16 mouse cellular contexts compared by ENCODE assay signal in genomic region chr1:165667380-165667779, GRCm38 (mm10). TPM values are rescaled to one million over a fixed set of nuclear protein-coding genes. Genes with fewer than 3 reads are reported as not detected.
DNase-seq lines count a peak whose midpoint lies in the region; ATAC-seq and TF ChIP-seq lines count a peak whose summit lies in the region.
"Had no signal": no experiment of that assay in that cellular context is flagged by ENCODE, and none has a peak within 500 bp of the region (broad histone marks: within the 10 kb centered on the region; RNA-seq: fewer than 3 reads in every experiment).

No protein-coding gene starts in this region.

- TF ChIP-seq CTCF in E14TG2a.4 (conservative IDR thresholded peaks at IDR 0.05; ENCODE audit: low read length) = no peak

- peak; percentile 80 for DNase-seq in gastrocnemius, adult 18-20 months (ENCODE audit: low spot score)
- no peak for DNase-seq in gastrocnemius, postnatal 4 days (ENCODE audit: low spot score in 2 of 2)
- DNase-seq in gastrocnemius, postnatal 25 days = peak; percentile 83
- no peak for DNase-seq in midbrain, embryonic 14.5 days
- no peak for DNase-seq in adrenal gland, postnatal 10 days
- DNase-seq: cerebellum, adult 9-11 months; left cerebral cortex, postnatal 4 days; liver, postnatal 0 days; lung, postnatal 36 days; spleen, adult 18-20 months had no signal

- H3K27me3 ChIP-seq in E14TG2a.4 (ENCODE audit: insufficient read depth, low read length) = peaks cover 13% of the 10 kb centered on the region
- H3K27me3 ChIP-seq in heart, embryonic 15.5 days = no peaks in the 10 kb centered on the region
- no peaks in the 10 kb centered on the region for H3K27me3 ChIP-seq in midbrain, embryonic 14.5 days (ENCODE audit: control insufficient read depth, insufficient read depth, low read length)
- H3K27me3 ChIP-seq in intestine, embryonic 15.5 days (replicated peaks) = no peaks in the 10 kb centered on the region
- H3K27me3 ChIP-seq: hindbrain, embryonic 13.5 days had no signal

- peaks cover 43% of the 10 kb centered on the region for H3K4me1 ChIP-seq in E14TG2a.4 (replicated peaks; ENCODE audit: low read depth, low read length)
- peaks cover 84% of the 10 kb centered on the region for H3K4me1 ChIP-seq in heart, embryonic 15.5 days (replicated peaks)
- 0 out of 2 replicates have a peak, but pooled peaks cover 7% of the 10 kb centered on the region for H3K4me1 ChIP-seq in midbrain, embryonic 14.5 days (ENCODE audit: control insufficient read depth, insufficient read depth, low read length)
- peaks cover 7% of the 10 kb centered on the region for H3K4me1 ChIP-seq in intestine, embryonic 15.5 days (replicated peaks)

- H3K4me2 ChIP-seq in heart, embryonic 15.5 days = peak overlapping the region; percentile 42
- H3K4me2 ChIP-seq in midbrain, embryonic 14.5 days (ENCODE audit: low read length) = no peak overlapping the region
- H3K4me2 ChIP-seq in intestine, embryonic 15.5 days (replicated peaks) = no peak overlapping the region
- H3K4me2 ChIP-seq: hindbrain, embryonic 13.5 days; midbrain, embryonic 12.5 days had no signal

- no peaks in the 10 kb centered on the region for H3K9me3 ChIP-seq in E14TG2a.4 (ENCODE audit: low read length)
- no peaks in the 10 kb centered on the region for H3K9me3 ChIP-seq in heart, embryonic 15.5 days (replicated peaks)
- H3K9me3 ChIP-seq in midbrain, embryonic 14.5 days (ENCODE audit: control insufficient read depth, low read length) = no peaks in the 10 kb centered on the region
- no peaks in the 10 kb centered on the region for H3K9me3 ChIP-seq in intestine, embryonic 15.5 days
- H3K9me3 ChIP-seq: hindbrain, embryonic 13.5 days; midbrain, embryonic 12.5 days had no signal

- peak overlapping the region; percentile 81 for H3K27ac ChIP-seq in heart, embryonic 15.5 days
- H3K27ac ChIP-seq in midbrain, embryonic 14.5 days (replicated peaks; ENCODE audit: low read depth, low read length) = no peak overlapping the region
- no peak overlapping the region for H3K27ac ChIP-seq in intestine, embryonic 15.5 days
- H3K27ac ChIP-seq: hindbrain, embryonic 13.5 days; kidney, postnatal 0 days; midbrain, embryonic 12.5 days had no signal

- no peak overlapping the region for H3K9ac ChIP-seq in heart, embryonic 15.5 days
- no peak overlapping the region for H3K9ac ChIP-seq in midbrain, embryonic 14.5 days (replicated peaks; ENCODE audit: low read length)
- H3K9ac ChIP-seq in intestine, embryonic 15.5 days = no peak overlapping the region
- H3K9ac ChIP-seq: hindbrain, embryonic 13.5 days; liver, postnatal 0 days; midbrain, embryonic 12.5 days had no signal

- no peaks in the 10 kb centered on the region for H3K36me3 ChIP-seq in E14TG2a.4 (ENCODE audit: insufficient read depth, low read length)
- peaks cover 8% of the 10 kb centered on the region; the same call in 1 of the 2 replicates for H3K36me3 ChIP-seq in heart, embryonic 15.5 days
- no peaks in the 10 kb centered on the region for H3K36me3 ChIP-seq in midbrain, embryonic 14.5 days (ENCODE audit: control insufficient read depth, insufficient read depth, low read length)
- no peaks in the 10 kb centered on the region for H3K36me3 ChIP-seq in intestine, embryonic 15.5 days
- H3K36me3 ChIP-seq: hindbrain, embryonic 13.5 days; midbrain, embryonic 12.5 days had no signal

- H3K4me3 ChIP-seq in E14TG2a.4 (replicated peaks; ENCODE audit: low read length) = 0 out of 2 replicates have a peak overlapping the region, but pooled peaks have one; percentile 26
- H3K4me3 ChIP-seq in heart, embryonic 15.5 days = peak overlapping the region; percentile 14; the same call in 1 of the 2 replicates
- H3K4me3 ChIP-seq in midbrain, embryonic 14.5 days (replicated peaks; ENCODE audit: low read depth, low read length) = no peak overlapping the region
- H3K4me3 ChIP-seq in intestine, embryonic 15.5 days (replicated peaks) = no peak overlapping the region
- H3K4me3 ChIP-seq: hindbrain, embryonic 13.5 days; midbrain, embryonic 12.5 days had no signal

- ATAC-seq in heart, embryonic 15.5 days (replicated peaks; ENCODE audit: insufficient number of reproducible peaks, insufficient read depth, low FRiP score, low read depth) = peak; percentile 69; the same call in 1 of the 2 replicates
- no peak for ATAC-seq in midbrain, embryonic 14.5 days (ENCODE audit: low FRiP score, low TSS enrichment)
- no peak for ATAC-seq in intestine, embryonic 15.5 days

- 24% methylated on average over 13 of the region's 13 CpGs for WGBS in heart, embryonic 15.5 days
- 68% methylated on average over 13 of the region's 13 CpGs for WGBS in midbrain, embryonic 14.5 days
- WGBS in intestine, embryonic 15.5 days = 46% methylated on average over 13 of the region's 13 CpGs

RNA-seq across cellular contexts. Expression of gene Mpzl1, which starts 33.0 kb away (rescaled TPM):
- total RNA-seq in gastrocnemius, adult 18-20 months (2021) = 1 to 10 TPM; 4.8 to 5.3 TPM
- total RNA-seq in gastrocnemius, postnatal 4 days (2021) = 10 to 100 TPM; 57.2 to 61.3 TPM
- 10 to 100 TPM in 1 of 2 experiments, 1 to 10 TPM in 1; 9.2 to 10.1 TPM for total RNA-seq in gastrocnemius, postnatal 25 days (2021)
- 89.9 and 105 TPM in 2 replicates for polyA plus RNA-seq in heart, embryonic 15.5 days (2015; fragmentation: Nextera tagmentation; extraction: Ambion mirVana)
- polyA plus RNA-seq in midbrain, embryonic 14.5 days (2014; fragmentation: Nextera tagmentation; extraction: Ambion mirVana) = 138 and 159 TPM in 2 replicates
- total RNA-seq in adrenal gland, postnatal 10 days (2021) = 10 to 100 TPM; 46.1 to 56.6 TPM
- 129 and 130 TPM in 2 replicates for polyA plus RNA-seq in intestine, embryonic 15.5 days (2015; fragmentation: Nextera tagmentation; extraction: Ambion mirVana)

RNA-seq across cellular contexts. Expression of gene Rcsd1, which starts 42.2 kb away (rescaled TPM):
- 100 to 1,000 TPM in 1 of 2 experiments, 10 to 100 TPM in 1; 89.6 to 103 TPM for total RNA-seq in gastrocnemius, adult 18-20 months (2021)
- 100 to 1,000 TPM; 108 to 126 TPM for total RNA-seq in gastrocnemius, postnatal 4 days (2021)
- total RNA-seq in gastrocnemius, postnatal 25 days (2021) = 10 to 100 TPM; 80.0 to 85.8 TPM
- polyA plus RNA-seq in heart, embryonic 15.5 days (2015; fragmentation: Nextera tagmentation; extraction: Ambion mirVana) = 90.4 and 98.4 TPM in 2 replicates
- 2.5 and 4.7 TPM in 2 replicates for polyA plus RNA-seq in midbrain, embryonic 14.5 days (2014; fragmentation: Nextera tagmentation; extraction: Ambion mirVana)
- total RNA-seq in adrenal gland, postnatal 10 days (2021) = 10 to 100 TPM; 27.8 to 32.6 TPM
- polyA plus RNA-seq in intestine, embryonic 15.5 days (2015; fragmentation: Nextera tagmentation; extraction: Ambion mirVana) = 32.7 and 33.8 TPM in 2 replicates

Comparison
In these comparisons a context has a peak if more than half of its experiments do, and no peak if none do; other contexts are left out.
1. DNase-seq: peak in gastrocnemius, adult 18-20 months (single experiment) and gastrocnemius, postnatal 25 days (single experiment); none in gastrocnemius, postnatal 4 days (0 of 2), midbrain, embryonic 14.5 days (single experiment) and adrenal gland, postnatal 10 days (single experiment).
2. RNA of gene Mpzl1, which starts 33.0 kb away (total RNA-seq): 57.2 to 61.3 TPM in gastrocnemius, postnatal 4 days and 46.1 to 56.6 TPM in adrenal gland, postnatal 10 days; 9.2 to 10.1 TPM in gastrocnemius, postnatal 25 days and 4.8 to 5.3 TPM in gastrocnemius, adult 18-20 months; every median in the first group is over 4 times any median in the second.
3. H3K4me3 ChIP-seq: peak in E14TG2a.4 (single experiment) and heart, embryonic 15.5 days (single experiment); none in midbrain, embryonic 14.5 days (single experiment) and intestine, embryonic 15.5 days (single experiment).